Mouse (Mus musculus) stomach, embryonic 15.5 days (tissue): Measurements from ENCODE around the gene Nek6. TPM values are rescaled to one million over a fixed set of nuclear protein-coding genes. Genes with fewer than 3 reads are reported as not detected.

Source experiments
- ATAC-seq: fragments of 200-750 bp; cut with Nextera tagmentation; 2 replicates; pipeline ENCODE4 v1.8.0; 2017; ENCODE audit warnings: low read depth, moderate number of reproducible peaks, moderate TSS enrichment; ENCODE audit not compliant: insufficient read depth, low FRiP score
- H3K27ac ChIP-seq: fragments of 300-500 bp; sonication (generic); 2 replicates; pipeline ENCODE4 v1.5.1; 2015; ENCODE audit warnings: mild to moderate bottlenecking, inconsistent platforms
- H3K27me3 ChIP-seq: fragments of 300-500 bp; sonication (generic); replicated peaks from 2 replicates; pipeline ENCODE4 v1.6.1; 2015; ENCODE audit warnings: inconsistent platforms
- H3K36me3 ChIP-seq: fragments of 300-500 bp; sonication (generic); 2 replicates; pipeline ENCODE4 v1.6.1; 2015; ENCODE audit warnings: inconsistent platforms
- H3K4me1 ChIP-seq: fragments of 300-500 bp; sonication (generic); 2 replicates; pipeline ENCODE4 v1.6.1; 2015; ENCODE audit warnings: inconsistent platforms
- H3K4me2 ChIP-seq: fragments of 300-500 bp; sonication (generic); 2 replicates; pipeline ENCODE4 v1.6.1; 2015; ENCODE audit warnings: mild to moderate bottlenecking, inconsistent platforms
- H3K4me3 ChIP-seq: fragments of 300-500 bp; sonication (generic); replicated peaks from 2 replicates; pipeline ENCODE4 v1.5.1; 2015; ENCODE audit warnings: inconsistent platforms
- H3K9ac ChIP-seq: fragments of 300-500 bp; sonication (generic); 2 replicates; pipeline ENCODE4 v1.6.1; 2015; ENCODE audit warnings: inconsistent platforms
- H3K9me3 ChIP-seq: fragments of 300-500 bp; sonication (generic); 2 replicates; pipeline ENCODE4 v1.6.1; 2016; ENCODE audit warnings: inconsistent platforms
- WGBS: fragments of 180-500 bp; shearing (Covaris S2); methylation state at CpG from one replicate; pipeline ENCODE4 v1.1.7; 2015; 5-methylcytosine and 5-hydroxymethylcytosine counted together
- polyA plus RNA-seq: library from polyadenylated mRNA; unstranded; fragments of >200 nt; fragmentation: Nextera tagmentation; extraction: Ambion mirVana; gene quantifications from 2 replicates; pipeline ENCODE4 v1.2.1, GENCODE M21; 2015

The Nek6 gene
- polyA plus RNA-seq, 1 experiment from 2014 or later = 109 TPM

GRCm38 (mm10) chr2:38591751-38592459 is 80.5 kb downstream of the Nek6 start:
- Histone ChIP-seq H3K27ac (no peak overlapping the region), H3K4me1 (no peaks in the 10 kb centered on the region), H3K27me3 (no peaks in the 10 kb centered on the region), H3K9me3 (no peaks in the 10 kb centered on the region), H3K4me3 (no peak overlapping the region), H3K9ac (no peak overlapping the region), H3K4me2 (no peak overlapping the region), H3K36me3 (peaks cover 16% of the 10 kb centered on the region)
- 63% methylated on average over 6 of the region's 6 CpGs for WGBS
- ATAC-seq = no peak

GRCm38 (mm10) chr2:38594874-38595273 is 83.4 kb downstream of the Nek6 start:
- ATAC-seq = no peak

DNA sequence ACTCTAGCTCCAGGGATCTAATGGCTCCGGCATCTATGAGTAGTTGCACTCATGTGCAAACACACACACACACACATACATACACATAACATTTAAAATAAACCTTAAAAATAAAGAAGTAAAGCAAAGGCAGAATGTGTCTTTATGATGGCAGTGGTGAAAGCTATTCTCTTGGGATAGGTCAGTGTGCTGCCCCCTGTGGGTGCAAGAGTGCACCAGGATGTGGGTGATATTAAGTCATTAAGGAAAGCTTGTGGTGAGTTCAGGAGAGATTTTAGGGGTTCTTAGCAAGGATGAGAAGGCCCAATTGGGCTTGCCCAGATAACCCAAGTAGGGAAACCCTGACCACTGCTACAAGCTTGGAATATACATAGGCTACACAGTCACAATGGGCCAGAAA is 86.5 kb downstream of the Nek6 start:
- Histone ChIP-seq H3K4me3 (no peak overlapping the region), H3K9ac (no peak overlapping the region), H3K4me2 (no peak overlapping the region), H3K9me3 (no peaks in the 10 kb centered on the region), H3K27me3 (no peaks in the 10 kb centered on the region), H3K4me1 (no peaks in the 10 kb centered on the region), H3K27ac (no peak overlapping the region), H3K36me3 (no peaks in the 10 kb centered on the region)
- 97% methylated on average over 1 of the region's 1 CpGs for WGBS
- ATAC-seq = no peak

More at GRCm38 (mm10) chr2:38594874-38595273, 83.4 kb downstream of the Nek6 start:
- Histone ChIP-seq H3K27me3 (no peaks in the 10 kb centered on the region), H3K4me3 (no peak overlapping the region), H3K4me2 (no peak overlapping the region), H3K9ac (no peak overlapping the region), H3K27ac (no peak overlapping the region), H3K36me3 (peaks cover 6% of the 10 kb centered on the region; the same call in 1 of the 2 replicates), H3K4me1 (no peaks in the 10 kb centered on the region), H3K9me3 (no peaks in the 10 kb centered on the region)
- WGBS = 65% methylated on average over 7 of the region's 7 CpGs

GRCm38 (mm10) chr2:38598395-38598794 is 87.0 kb downstream of the Nek6 start:
- no peak overlapping the region for H3K27ac ChIP-seq
- 94% methylated on average over 2 of the region's 2 CpGs for WGBS
- no peaks in the 10 kb centered on the region for H3K27me3 ChIP-seq
- no peak overlapping the region for H3K4me2 ChIP-seq
- ATAC-seq = no peak
- H3K4me3 ChIP-seq = no peak overlapping the region
- H3K9me3 ChIP-seq = no peaks in the 10 kb centered on the region
- H3K9ac ChIP-seq = no peak overlapping the region
- no peaks in the 10 kb centered on the region for H3K36me3 ChIP-seq
- no peaks in the 10 kb centered on the region for H3K4me1 ChIP-seq

- Histone ChIP-seq H3K27ac (no peak overlapping the region), H3K4me1 (no peaks in the 10 kb centered on the region), H3K9me3 (no peaks in the 10 kb centered on the region), H3K4me2 (no peak overlapping the region), H3K4me3 (no peak overlapping the region), H3K36me3 (no peaks in the 10 kb centered on the region), H3K27me3 (no peaks in the 10 kb centered on the region), H3K9ac (no peak overlapping the region)
- no peak for ATAC-seq
Measured at GRCm38 (mm10) chr2:38600842-38601241, 89.4 kb downstream of the Nek6 start.

- 90% methylated on average over 1 of the region's 1 CpGs for WGBS
- ATAC-seq = no peak
- Histone ChIP-seq H3K27ac (no peak overlapping the region), H3K4me2 (no peak overlapping the region), H3K9me3 (no peaks in the 10 kb centered on the region), H3K27me3 (no peaks in the 10 kb centered on the region), H3K4me1 (no peaks in the 10 kb centered on the region), H3K9ac (no peak overlapping the region), H3K4me3 (no peak overlapping the region), H3K36me3 (0 out of 2 replicates have a peak, but pooled peaks cover 8% of the 10 kb centered on the region)
Measured at GRCm38 (mm10) chr2:38607716-38608115, 96.3 kb downstream of the Nek6 start.

DNA sequence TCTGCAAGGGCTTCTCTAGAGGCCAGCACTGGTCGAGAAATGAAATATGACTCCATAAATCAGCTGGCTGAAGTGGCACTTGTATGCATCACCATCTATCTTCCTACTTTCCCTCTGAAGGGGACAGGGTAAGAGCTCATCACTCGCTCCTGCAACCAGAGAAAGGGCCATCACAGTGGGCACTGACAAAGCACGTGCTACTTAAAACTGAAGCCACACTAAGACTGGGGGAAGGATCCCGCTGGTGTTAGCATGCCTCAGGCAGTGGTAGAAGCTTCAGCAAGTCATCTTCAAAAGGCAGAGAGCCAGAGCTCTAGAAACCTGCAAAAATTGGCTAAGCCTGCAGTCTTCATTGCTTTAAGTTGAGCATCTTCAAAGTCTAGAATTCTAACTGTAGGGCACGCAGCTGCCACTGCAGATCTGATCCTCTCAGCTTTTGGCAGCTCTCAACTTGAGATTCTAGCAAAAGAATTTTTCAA is 97.4 kb downstream of the Nek6 start:
- H3K27me3 ChIP-seq = no peaks in the 10 kb centered on the region
- no peak overlapping the region for H3K27ac ChIP-seq
- no peak overlapping the region for H3K4me2 ChIP-seq
- no peak for ATAC-seq
- WGBS = 75% methylated on average over 5 of the region's 5 CpGs
- H3K9me3 ChIP-seq = no peaks in the 10 kb centered on the region
- no peak overlapping the region for H3K9ac ChIP-seq
- 0 out of 2 replicates have a peak, but pooled peaks cover 8% of the 10 kb centered on the region for H3K36me3 ChIP-seq
- no peak overlapping the region for H3K4me3 ChIP-seq
- no peaks in the 10 kb centered on the region for H3K4me1 ChIP-seq

- no peaks in the 10 kb centered on the region for H3K27me3 ChIP-seq
- no peak overlapping the region for H3K27ac ChIP-seq
- 0 out of 2 replicates have a peak, but pooled peaks cover 8% of the 10 kb centered on the region for H3K36me3 ChIP-seq
- no peak overlapping the region for H3K4me3 ChIP-seq
- ATAC-seq = no peak
- H3K4me2 ChIP-seq = no peak overlapping the region
- H3K4me1 ChIP-seq = no peaks in the 10 kb centered on the region
- 81% methylated on average over 11 of the region's 11 CpGs for WGBS
- no peaks in the 10 kb centered on the region for H3K9me3 ChIP-seq
- H3K9ac ChIP-seq = no peak overlapping the region
Measured at GRCm38 (mm10) chr2:38609310-38609709, 97.9 kb downstream of the Nek6 start.

DNA sequence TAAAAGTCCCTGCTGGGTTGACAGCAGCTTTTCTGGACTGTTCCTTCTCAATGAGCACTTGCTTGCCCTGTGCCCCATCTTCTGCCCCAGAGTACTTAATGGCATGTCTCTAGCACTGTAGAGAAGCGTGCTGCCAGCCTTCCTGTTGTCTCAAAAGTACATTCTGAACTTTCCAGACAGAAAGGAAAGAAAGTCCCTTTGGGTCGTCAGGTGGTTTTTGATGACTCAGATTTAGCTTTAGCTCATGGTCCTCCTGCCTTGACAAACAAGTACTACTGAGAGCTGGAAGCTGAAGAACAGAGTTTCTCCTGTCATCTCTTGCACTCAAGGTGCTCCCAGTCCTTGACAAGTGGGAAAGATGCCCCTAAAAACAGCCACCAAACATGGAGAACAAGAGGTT is 98.7 kb downstream of the Nek6 start:
- no peak overlapping the region for H3K4me2 ChIP-seq
- H3K36me3 ChIP-seq = 0 out of 2 replicates have a peak, but pooled peaks cover 8% of the 10 kb centered on the region
- 86% methylated on average over 2 of the region's 2 CpGs for WGBS
- no peaks in the 10 kb centered on the region for H3K27me3 ChIP-seq
- no peaks in the 10 kb centered on the region for H3K4me1 ChIP-seq
- no peak for ATAC-seq
- H3K9me3 ChIP-seq = no peaks in the 10 kb centered on the region
- no peak overlapping the region for H3K4me3 ChIP-seq
- H3K9ac ChIP-seq = no peak overlapping the region
- H3K27ac ChIP-seq = no peak overlapping the region

- ATAC-seq = no peak
- no peak overlapping the region for H3K9ac ChIP-seq
- H3K36me3 ChIP-seq = 0 out of 2 replicates have a peak, but pooled peaks cover 6% of the 10 kb centered on the region
- H3K9me3 ChIP-seq = no peaks in the 10 kb centered on the region
- H3K4me3 ChIP-seq = no peak overlapping the region
- no peak overlapping the region for H3K27ac ChIP-seq
- 87% methylated on average over 6 of the region's 6 CpGs for WGBS
- H3K4me1 ChIP-seq = no peaks in the 10 kb centered on the region
- no peaks in the 10 kb centered on the region for H3K27me3 ChIP-seq
- no peak overlapping the region for H3K4me2 ChIP-seq
Measured at GRCm38 (mm10) chr2:38612596-38612995, 101.2 kb downstream of the Nek6 start.

DNA sequence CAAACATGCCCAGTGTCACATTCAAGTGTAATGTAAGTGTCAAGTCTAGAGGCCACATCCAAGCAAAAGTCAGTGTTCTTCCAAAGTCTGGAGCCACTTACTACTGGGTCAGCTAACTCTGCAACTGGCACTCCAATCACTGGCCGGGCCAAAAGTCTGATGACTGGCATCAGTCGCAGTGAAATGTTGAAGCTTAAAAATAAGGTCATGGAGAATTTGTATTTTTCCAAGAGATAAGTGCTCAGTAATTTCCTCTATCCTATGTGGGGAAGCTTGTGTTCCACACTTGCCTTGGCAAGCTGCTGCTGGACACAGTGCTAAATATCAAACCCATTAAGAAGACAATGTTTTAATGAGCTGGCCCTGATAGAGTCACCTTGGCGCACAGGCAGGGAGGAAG is 102.1 kb downstream of the Nek6 start:
- Histone ChIP-seq H3K9me3 (no peaks in the 10 kb centered on the region), H3K4me1 (no peaks in the 10 kb centered on the region), H3K4me2 (no peak overlapping the region), H3K27ac (no peak overlapping the region), H3K9ac (no peak overlapping the region), H3K36me3 (0 out of 2 replicates have a peak, but pooled peaks cover 10% of the 10 kb centered on the region), H3K27me3 (no peaks in the 10 kb centered on the region), H3K4me3 (no peak overlapping the region)
- ATAC-seq = no peak
- 95% methylated on average over 3 of the region's 3 CpGs for WGBS

DNA sequence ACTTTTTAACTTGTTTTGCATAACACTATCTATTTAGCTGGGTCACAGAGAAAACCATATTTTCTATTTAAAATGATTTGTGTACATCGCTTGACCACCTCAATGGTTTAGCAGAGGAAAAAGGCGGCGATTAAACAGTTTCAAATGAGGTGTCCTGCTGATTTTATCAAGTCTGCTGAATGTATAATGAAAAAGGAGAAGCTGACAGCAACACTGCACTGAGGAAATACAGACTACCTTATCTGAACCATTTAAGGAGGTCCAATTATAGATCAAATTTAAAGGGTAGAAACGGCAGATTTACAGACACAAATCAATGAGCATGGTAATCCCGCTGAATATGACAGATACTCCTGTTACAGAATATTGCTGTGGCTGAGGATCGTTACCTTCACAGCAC is 103.0 kb downstream of the Nek6 start:
- 84% methylated on average over 6 of the region's 6 CpGs for WGBS

More for the DNA sequence above, 103.0 kb downstream of the Nek6 start:
- no peak for ATAC-seq
- no peaks in the 10 kb centered on the region for H3K27me3 ChIP-seq
- H3K4me1 ChIP-seq = no peaks in the 10 kb centered on the region
- H3K27ac ChIP-seq = no peak overlapping the region
- H3K36me3 ChIP-seq = peaks cover 13% of the 10 kb centered on the region; the same call in 1 of the 2 replicates
- no peak overlapping the region for H3K4me2 ChIP-seq
- H3K9ac ChIP-seq = no peak overlapping the region
- no peak overlapping the region for H3K4me3 ChIP-seq
- no peaks in the 10 kb centered on the region for H3K9me3 ChIP-seq
